Mouse (Mus musculus) retina, postnatal 1 day (tissue): ENCODE data around the gene Bcar3.

Experiments used
- DNase-seq: peaks from one replicate; pipeline ENCODE4 v3.0.0-alpha.2; 2012

Gene Bcar3

DNA sequence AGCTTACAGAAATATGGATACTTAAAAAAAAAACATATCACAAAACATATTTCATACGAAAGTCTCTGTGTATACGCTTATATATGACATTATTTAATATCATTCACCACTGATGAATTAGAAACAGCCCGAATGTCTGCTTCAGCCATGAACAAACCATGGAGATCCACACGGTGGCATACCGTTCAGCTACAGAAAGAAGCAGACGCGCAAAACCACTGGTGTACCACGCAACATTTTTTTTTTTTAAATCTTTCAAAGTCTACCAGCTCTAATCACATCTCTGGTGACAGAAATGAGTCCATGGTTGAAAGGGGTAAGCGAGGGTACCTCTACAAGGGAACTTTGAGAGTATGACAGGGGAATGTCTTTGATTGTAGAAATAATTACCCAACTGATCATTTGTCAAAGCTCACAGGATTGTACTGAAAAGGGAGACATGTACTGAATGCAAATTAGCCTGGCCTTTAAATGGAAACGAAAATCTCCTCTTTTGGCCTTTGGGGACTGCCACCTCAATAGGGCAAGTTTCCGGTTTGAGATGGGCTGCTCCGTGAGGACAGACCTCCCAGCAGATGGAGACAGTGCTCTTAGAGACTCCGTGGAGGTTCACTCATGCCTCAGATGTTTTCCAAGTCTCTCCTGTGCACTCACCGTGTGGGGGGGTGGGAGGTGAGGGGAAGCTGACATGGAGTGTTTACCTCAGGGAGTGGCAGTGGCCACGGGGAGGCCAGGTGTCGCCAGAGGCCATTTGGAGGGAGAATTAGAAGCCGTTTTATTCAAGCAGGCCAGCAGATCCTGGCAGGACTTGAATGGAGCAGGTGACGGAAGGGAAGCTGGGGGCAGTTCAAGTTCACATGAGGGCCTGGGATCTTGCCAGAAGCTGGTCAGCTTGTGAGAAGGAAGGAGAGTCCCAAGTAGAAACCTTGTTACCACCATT is 168.3 kb downstream of the Bcar3 start:
- no peak for DNase-seq

DNA sequence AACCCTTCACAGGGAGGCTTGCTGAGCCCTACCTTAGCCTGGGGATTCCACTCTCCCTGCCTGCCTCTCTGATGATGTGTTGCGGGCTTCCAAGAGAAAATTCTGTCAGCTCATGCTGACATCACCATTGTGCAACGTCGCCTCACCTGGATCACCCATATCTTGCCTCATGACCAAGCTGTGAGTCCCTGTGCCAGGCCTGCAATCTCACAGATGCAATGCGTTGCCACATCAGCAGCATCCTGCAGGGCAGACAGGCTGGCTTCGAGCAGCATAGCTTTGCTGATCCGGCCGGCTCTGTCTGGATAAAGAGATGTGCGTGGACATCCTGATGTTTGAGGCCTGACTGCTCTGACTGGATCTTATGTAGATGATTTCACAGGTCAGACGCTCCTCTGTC is 169.2 kb downstream of the Bcar3 start:
- DNase-seq: no peak

GRCm38 (mm10) chr3:122466100-122466730 is 172.3 kb downstream of the Bcar3 start:
- DNase-seq: peak; percentile 80

DNA sequence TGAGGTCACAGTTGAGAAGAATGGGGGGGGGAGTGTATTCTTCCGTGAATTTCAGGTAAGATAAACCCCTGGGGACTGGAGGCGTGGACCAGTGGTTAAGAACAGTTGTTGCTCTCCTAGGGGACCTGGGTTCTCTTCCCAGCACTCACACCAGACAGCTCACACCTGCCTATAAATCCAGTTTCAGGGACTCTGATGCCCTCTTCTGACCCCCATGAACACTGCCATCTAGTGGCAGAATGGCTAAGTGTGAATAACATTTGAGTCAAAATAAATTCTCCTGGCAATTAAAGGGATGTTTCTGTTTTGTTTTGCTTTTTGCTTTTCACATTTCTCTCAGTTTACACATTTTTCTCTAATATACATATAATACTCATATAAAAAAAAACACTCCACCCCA is 174.0 kb downstream of the Bcar3 start:
- DNase-seq: peak; percentile 63

DNA sequence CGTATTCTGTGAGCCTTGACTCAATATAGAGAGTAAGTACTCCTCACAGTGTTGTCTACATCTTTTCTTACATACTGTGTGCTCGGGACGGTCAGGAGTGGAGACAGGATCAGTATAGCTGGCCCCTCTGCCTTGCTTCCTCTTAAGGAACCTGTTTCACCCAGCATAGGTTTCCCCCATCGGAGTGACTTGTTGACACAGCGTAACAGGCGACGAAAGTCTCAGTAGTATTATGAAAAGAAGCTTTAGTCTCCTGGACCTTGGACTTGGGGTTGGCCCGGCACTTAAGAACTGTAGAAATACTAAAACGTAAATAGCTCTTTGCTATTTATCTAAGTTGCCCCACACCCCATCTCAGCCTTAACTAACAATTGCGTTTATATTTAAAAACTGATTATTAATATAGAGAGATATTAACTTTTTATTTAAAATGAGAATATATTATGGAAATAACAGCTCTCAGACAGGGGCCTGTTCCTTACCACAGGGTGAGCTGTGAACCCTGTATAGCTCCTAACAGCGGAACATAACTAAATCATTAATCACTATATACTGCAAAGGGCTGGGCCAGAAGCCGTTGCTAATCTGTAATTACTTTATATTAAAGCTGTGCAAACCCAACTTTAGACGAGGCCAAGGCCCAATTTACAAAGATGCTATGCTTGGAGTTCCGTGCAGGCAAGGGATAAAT is 176.5 kb downstream of the Bcar3 start:
- no peak for DNase-seq

DNA sequence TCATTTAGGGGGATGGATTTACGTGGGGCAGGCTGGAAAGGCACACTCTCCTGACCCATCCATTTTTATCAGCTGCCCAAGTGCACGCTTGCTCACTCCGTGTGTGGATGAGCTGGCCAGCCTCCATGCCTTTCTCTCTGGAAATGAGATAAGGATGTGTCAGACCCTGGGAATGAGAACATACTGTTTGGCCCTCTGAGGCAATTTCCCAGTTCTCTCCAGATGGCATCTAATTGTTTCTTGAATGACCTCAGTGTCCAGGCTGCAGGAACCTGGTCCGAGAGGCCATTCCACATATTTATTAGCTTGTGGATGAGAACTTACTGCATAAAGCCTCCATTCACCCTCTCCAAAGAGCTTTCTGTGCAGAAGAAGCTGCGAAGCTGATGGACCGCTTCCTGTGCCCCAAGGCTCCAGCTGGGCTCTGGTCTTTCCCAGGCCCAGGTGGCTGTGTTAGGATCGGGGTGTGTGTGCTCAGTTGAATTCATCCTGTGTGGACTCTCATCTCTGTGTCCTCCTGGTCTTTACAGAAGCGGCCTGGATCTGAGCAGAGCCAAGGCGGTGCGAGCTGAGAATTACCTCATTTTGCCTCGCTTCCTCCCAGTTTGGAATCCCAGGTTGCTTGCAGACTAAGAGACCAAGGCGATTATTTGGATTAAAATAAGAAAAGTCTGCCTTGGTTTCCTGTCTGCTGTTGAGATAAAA is 177.2 kb downstream of the Bcar3 start:
- DNase-seq: no peak

GRCm38 (mm10) chr3:122472412-122472811 is 178.5 kb downstream of the Bcar3 start:
- DNase-seq: no peak

GRCm38 (mm10) chr3:122473523-122474034 is 179.6 kb downstream of the Bcar3 start:
- no peak for DNase-seq

DNA sequence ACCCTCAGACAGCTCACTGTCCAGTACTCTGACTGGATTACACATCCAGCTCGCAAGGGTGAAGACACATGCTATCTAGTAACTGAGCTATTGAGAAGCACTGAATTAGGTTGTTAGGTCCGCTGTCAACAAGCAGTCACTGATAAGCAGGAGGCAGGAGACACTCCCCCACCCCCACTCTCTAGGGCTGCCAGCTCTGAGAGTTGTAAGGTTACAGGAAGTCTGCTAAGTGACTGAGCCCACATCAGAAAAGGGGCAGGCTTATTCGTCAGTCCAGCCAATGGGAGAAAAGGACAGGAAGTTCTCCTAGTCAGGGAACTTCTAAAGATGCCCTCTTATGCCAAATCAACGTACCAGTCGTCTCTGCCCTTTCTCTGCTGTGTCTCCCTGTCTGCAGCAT is 180.1 kb downstream of the Bcar3 start:
- DNase-seq: no peak

DNA sequence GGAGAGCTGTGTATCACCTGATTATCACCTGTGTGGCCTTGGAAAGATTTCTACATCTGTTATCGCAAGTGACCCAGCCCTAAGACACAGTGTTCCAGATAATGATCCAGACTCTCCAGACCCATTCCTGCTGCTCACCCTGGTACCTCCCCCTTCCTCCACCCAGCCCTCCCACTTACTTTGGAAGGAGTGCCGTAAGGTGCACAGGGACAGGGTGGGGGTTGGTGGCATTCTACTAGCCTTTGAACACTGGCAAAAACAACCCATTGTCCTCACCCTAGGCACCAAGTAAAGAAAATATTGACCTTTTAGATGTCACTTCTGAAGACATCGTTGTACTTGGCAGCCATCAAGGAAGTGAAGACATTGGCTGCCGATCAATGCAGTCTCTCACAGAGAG is 180.9 kb downstream of the Bcar3 start:
- no peak for DNase-seq

GRCm38 (mm10) chr3:122475735-122476134 is 181.8 kb downstream of the Bcar3 start:
- DNase-seq: peak; percentile 72

DNA sequence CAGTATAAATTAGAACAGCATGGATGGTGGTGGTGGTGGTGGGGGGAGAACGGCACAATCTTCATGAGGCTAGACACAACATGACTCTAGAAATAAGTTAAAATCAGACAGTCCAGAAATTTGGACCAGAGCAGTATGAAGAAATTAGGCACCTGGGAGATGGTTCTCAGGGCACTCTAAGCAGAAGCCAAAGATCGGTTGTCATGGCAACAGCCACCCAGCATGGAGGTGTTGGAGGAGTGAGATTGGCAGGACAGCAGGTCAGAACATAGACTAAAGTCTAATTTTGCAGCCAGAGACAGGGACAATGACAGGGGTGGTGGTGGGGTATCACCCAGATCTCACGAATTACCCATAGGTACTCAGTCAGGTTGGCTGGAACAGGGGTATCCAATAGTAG is 182.7 kb downstream of the Bcar3 start:
- DNase-seq: no peak

GRCm38 (mm10) chr3:122477541-122477940 is 183.6 kb downstream of the Bcar3 start:
- no peak for DNase-seq

DNA sequence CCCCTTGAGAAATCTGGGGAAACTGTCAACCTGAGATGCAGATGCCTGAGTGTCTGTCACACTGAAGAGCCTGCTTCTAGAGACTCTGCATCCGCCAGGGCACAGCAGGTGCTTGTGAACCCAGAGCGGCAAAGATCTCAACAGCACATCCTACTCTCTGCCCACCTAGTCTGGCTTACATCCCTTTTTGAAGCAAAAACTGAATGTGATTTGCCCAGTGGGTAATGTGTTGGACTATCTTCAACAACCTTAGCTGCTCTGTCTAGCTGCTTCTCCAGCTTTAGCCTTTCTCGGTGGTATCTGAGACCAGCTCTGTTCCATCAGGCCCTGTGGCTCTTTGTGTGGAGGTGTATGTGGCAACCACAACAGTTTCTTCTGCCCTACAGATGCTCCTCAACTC is 184.8 kb downstream of the Bcar3 start:
- DNase-seq: no peak

- DNase-seq: peak; percentile 65
These were observed 186.2 kb downstream of the Bcar3 start for GRCm38 (mm10) chr3:122480065-122480675.

GRCm38 (mm10) chr3:122480986-122481385 is 187.1 kb downstream of the Bcar3 start:
- DNase-seq: peak; percentile 45

DNA sequence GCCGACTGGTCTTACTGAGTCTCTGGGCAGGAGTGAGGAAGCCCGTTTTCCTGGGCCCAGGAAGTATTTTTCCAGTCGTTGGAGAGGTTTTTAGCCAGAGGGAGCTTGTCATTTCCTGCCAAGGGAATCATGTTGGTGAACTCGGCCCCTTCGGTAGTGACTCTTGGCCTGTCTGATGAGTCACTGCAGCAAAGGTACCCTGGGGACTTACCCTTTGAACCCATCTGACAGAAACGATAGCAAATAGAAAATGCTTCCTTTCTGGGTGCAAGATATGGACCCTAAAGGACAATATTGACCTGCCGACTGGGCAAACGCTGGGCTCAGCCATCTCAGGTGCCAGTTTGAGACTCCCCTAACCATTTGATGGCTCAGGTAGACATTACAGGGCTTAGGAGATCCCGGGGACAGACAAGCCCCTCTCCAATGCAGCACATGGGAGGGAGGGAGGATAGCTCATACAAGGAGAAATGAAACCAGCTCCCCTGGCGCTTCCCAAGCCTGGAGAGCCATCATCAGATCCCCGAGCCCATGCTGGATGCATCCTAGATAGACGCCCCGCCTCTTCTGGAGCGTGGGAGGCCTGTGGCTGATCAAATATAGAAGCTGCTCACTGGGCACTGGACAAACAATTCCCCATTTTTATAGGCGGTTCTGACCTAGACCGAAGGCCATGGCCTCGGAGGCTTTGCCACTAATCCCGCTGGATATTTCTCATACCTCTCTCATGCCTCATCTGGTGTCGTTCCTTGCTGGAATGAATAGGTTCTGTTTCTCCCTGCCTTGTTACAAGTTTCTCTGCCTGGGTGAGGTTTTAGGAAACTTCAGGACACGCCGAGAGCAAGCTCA is 188.2 kb downstream of the Bcar3 start:
- DNase-seq: no peak

GRCm38 (mm10) chr3:122483066-122483782 is 189.3 kb downstream of the Bcar3 start:
- no peak for DNase-seq

DNA sequence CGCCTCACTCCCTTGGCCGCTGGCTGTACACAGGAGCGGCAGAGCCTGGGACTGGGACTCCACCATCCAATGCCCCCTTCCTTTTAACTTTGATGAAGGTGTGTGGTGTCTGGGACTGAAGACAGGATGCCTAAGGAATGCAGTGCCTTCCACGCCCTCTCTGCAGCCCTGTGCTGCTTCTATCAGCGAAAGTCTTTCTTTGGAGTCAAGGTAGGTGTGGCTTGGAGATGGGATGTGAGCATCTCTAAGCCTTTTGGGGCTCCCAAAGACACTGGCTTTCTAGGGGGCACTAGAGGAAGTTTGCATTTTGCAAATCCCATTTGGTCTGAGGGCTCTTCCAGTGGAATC is 189.8 kb downstream of the Bcar3 start:
- no peak for DNase-seq

DNA sequence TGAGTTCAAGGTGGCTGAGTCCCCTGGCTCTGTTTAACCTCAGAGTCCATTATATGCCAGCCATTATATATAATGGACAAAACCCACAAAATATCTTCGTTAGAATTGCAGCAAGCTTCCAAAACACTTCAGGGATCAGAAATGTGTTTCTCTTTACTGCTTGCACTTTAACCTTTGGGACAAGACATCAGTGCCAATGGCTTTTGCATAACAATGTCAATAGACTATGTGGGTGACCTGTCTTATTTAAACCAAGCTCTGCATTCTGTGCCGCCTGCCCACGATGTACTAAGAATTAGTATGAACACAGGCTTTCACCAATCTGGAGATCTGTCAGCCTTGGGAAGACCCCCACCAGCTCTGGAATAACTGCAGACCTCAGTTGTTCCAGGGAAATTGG is 190.4 kb downstream of the Bcar3 start:
- DNase-seq: no peak

GRCm38 (mm10) chr3:122485699-122486098 is 191.8 kb downstream of the Bcar3 start:
- no peak for DNase-seq
